Mouse (Mus musculus) G1E (cell line): ENCODE data around the gene Xylt1.

Source experiments
- CTCF ChIP-seq: IDR thresholded peaks from 2 replicates; pipeline ENCODE4 v1.5.1; 2012; ENCODE audit warnings: low read depth, low read length, inconsistent platforms, mixed read lengths
- GATA1 ChIP-seq: IDR thresholded peaks from 2 replicates; pipeline ENCODE4 v1.6.1; 2012; ENCODE audit warnings: borderline replicate concordance, low read length, inconsistent platforms, mixed read lengths
- POLR2AphosphoS5 ChIP-seq: IDR thresholded peaks from 2 replicates; pipeline ENCODE4 v1.6.1; 2012; ENCODE audit warnings: low read depth, low read length, inconsistent platforms; ENCODE audit not compliant: insufficient replicate concordance
- TAL1 ChIP-seq: conservative IDR thresholded peaks from 2 replicates; pipeline ENCODE4 v1.6.1; 2012; ENCODE audit warnings: low read depth, low read length, inconsistent platforms, mixed read lengths

- TF ChIP-seq CTCF (no peak), TAL1 (no peak), GATA1 (no peak), POLR2AphosphoS5 (no peak)
These were observed 277.4 kb downstream of the Xylt1 start for GRCm38 (mm10) chr7:117658180-117658579.
